Mouse (Mus musculus): ENCODE measurements around the gene Tll2. TPM values are rescaled to one million over a fixed set of nuclear protein-coding genes. Genes with fewer than 3 reads are reported as not detected.

Gene Tll2
- polyA plus RNA-seq, 1 experiment from 2014 or later: not detected

GRCm38 (mm10) chr19:41087901-41088300 lies 118.7 kb downstream of the Tll2 start:
- Histone ChIP-seq H3K27me3 (ENCODE audit: control insufficient read depth, insufficient read depth, low read depth, low read length) (no peaks in the 10 kb centered on the region; the same call in 1 of the 2 replicates), H3K9ac (ENCODE audit: low read length) (no peak overlapping the region), H3K4me1 (replicated peaks; ENCODE audit: control insufficient read depth, insufficient read depth, low read length) (no peaks in the 10 kb centered on the region), H3K27ac (ENCODE audit: low read length) (no peak overlapping the region), H3K4me3 (ENCODE audit: low read length) (no peak overlapping the region), H3K9me3 (ENCODE audit: control insufficient read depth, low read length) (no peaks in the 10 kb centered on the region), H3K4me2 (ENCODE audit: low read depth, low read length) (no peak overlapping the region), H3K36me3 (ENCODE audit: control insufficient read depth, insufficient read depth, low read length) (no peaks in the 10 kb centered on the region)
- no peak for ATAC-seq (ENCODE audit: low read depth)
- 48% methylated on average over 4 of the region's 4 CpGs for WGBS

- no peaks in the 10 kb centered on the region for H3K9me3 ChIP-seq (ENCODE audit: control insufficient read depth, low read length)
- peak; percentile 51 for ATAC-seq (ENCODE audit: low read depth)
- no peaks in the 10 kb centered on the region for H3K4me1 ChIP-seq (replicated peaks; ENCODE audit: control insufficient read depth, insufficient read depth, low read length)
- 1% methylated on average over 2 of the region's 2 CpGs for WGBS
- H3K36me3 ChIP-seq (ENCODE audit: control insufficient read depth, insufficient read depth, low read length): no peaks in the 10 kb centered on the region
- H3K27ac ChIP-seq (ENCODE audit: low read length): no peak overlapping the region
- H3K27me3 ChIP-seq (ENCODE audit: control insufficient read depth, insufficient read depth, low read depth, low read length): no peaks in the 10 kb centered on the region; the same call in 1 of the 2 replicates
- H3K4me3 ChIP-seq (ENCODE audit: low read length): no peak overlapping the region
- no peak overlapping the region for H3K9ac ChIP-seq (ENCODE audit: low read length)
- H3K4me2 ChIP-seq (ENCODE audit: low read depth, low read length): no peak overlapping the region
Observed at GRCm38 (mm10) chr19:41086700-41087099, 119.9 kb downstream of the Tll2 start.

GRCm38 (mm10) chr19:41086289-41086688 lies 120.3 kb downstream of the Tll2 start:
- ATAC-seq (ENCODE audit: low read depth): peak; percentile 26; the same call in 1 of the 2 replicates
- no peak overlapping the region for H3K4me2 ChIP-seq (ENCODE audit: low read depth, low read length)

GRCm38 (mm10) chr19:41083646-41084045 lies 123.0 kb downstream of the Tll2 start:
- no peaks in the 10 kb centered on the region for H3K4me1 ChIP-seq (replicated peaks; ENCODE audit: control insufficient read depth, insufficient read depth, low read length)
- no peak overlapping the region for H3K4me2 ChIP-seq (ENCODE audit: low read depth, low read length)
- 81% methylated on average over 14 of the region's 14 CpGs for WGBS
- H3K9me3 ChIP-seq (ENCODE audit: control insufficient read depth, low read length): no peaks in the 10 kb centered on the region
- H3K36me3 ChIP-seq (ENCODE audit: control insufficient read depth, insufficient read depth, low read length): no peaks in the 10 kb centered on the region
- H3K9ac ChIP-seq (ENCODE audit: low read length): no peak overlapping the region
- no peak overlapping the region for H3K4me3 ChIP-seq (ENCODE audit: low read length)
- ATAC-seq (ENCODE audit: low read depth): no peak
- H3K27ac ChIP-seq (ENCODE audit: low read length): no peak overlapping the region
- H3K27me3 ChIP-seq (ENCODE audit: control insufficient read depth, insufficient read depth, low read depth, low read length): no peaks in the 10 kb centered on the region

More at GRCm38 (mm10) chr19:41086289-41086688, 120.3 kb downstream of the Tll2 start:
- Histone ChIP-seq H3K27me3 (ENCODE audit: control insufficient read depth, insufficient read depth, low read depth, low read length) (no peaks in the 10 kb centered on the region; the same call in 1 of the 2 replicates), H3K27ac (ENCODE audit: low read length) (no peak overlapping the region), H3K9ac (ENCODE audit: low read length) (no peak overlapping the region), H3K4me1 (replicated peaks; ENCODE audit: control insufficient read depth, insufficient read depth, low read length) (no peaks in the 10 kb centered on the region), H3K4me3 (ENCODE audit: low read length) (no peak overlapping the region), H3K9me3 (ENCODE audit: control insufficient read depth, low read length) (no peaks in the 10 kb centered on the region), H3K36me3 (ENCODE audit: control insufficient read depth, insufficient read depth, low read length) (no peaks in the 10 kb centered on the region)
- WGBS: 82% methylated on average over 6 of the region's 6 CpGs

- no peak overlapping the region for H3K4me3 ChIP-seq (ENCODE audit: low read length)
- no peak overlapping the region for H3K9ac ChIP-seq (ENCODE audit: low read length)
- ATAC-seq (ENCODE audit: low read depth): no peak
- H3K4me2 ChIP-seq (ENCODE audit: low read depth, low read length): no peak overlapping the region
- H3K36me3 ChIP-seq (ENCODE audit: control insufficient read depth, insufficient read depth, low read length): no peaks in the 10 kb centered on the region
- WGBS: 64% methylated on average over 3 of the region's 3 CpGs
- no peak overlapping the region for H3K27ac ChIP-seq (ENCODE audit: low read length)
- H3K4me1 ChIP-seq (replicated peaks; ENCODE audit: control insufficient read depth, insufficient read depth, low read length): no peaks in the 10 kb centered on the region
- H3K9me3 ChIP-seq (ENCODE audit: control insufficient read depth, low read length): no peaks in the 10 kb centered on the region
- H3K27me3 ChIP-seq (ENCODE audit: control insufficient read depth, insufficient read depth, low read depth, low read length): no peaks in the 10 kb centered on the region
Observed at GRCm38 (mm10) chr19:41081589-41081988, 125.0 kb downstream of the Tll2 start.

GRCm38 (mm10) chr19:41076906-41077305 lies 129.7 kb downstream of the Tll2 start, which contains the start of gene Opalin:
Opalin (minus strand) TSS chr19:41077113.
- Histone ChIP-seq H3K36me3 (ENCODE audit: control insufficient read depth, insufficient read depth, low read length) (no peaks in the 10 kb centered on the region), H3K4me2 (ENCODE audit: low read depth, low read length) (no peak within 1 kb of the TSS), H3K27ac (ENCODE audit: low read length) (no peak within 1 kb of the TSS), H3K4me1 (replicated peaks; ENCODE audit: control insufficient read depth, insufficient read depth, low read length) (no peaks in the 10 kb centered on the region), H3K9me3 (ENCODE audit: control insufficient read depth, low read length) (no peaks in the 10 kb centered on the region), H3K27me3 (ENCODE audit: control insufficient read depth, insufficient read depth, low read depth, low read length) (no peaks in the 10 kb centered on the region), H3K9ac (ENCODE audit: low read length) (no peak within 1 kb of the TSS), H3K4me3 (ENCODE audit: low read length) (no peak within 1 kb of the TSS)
- no peak for ATAC-seq (ENCODE audit: low read depth)
- 77% methylated on average over 3 of the region's 3 CpGs for WGBS

GRCm38 (mm10) chr19:41073746-41074455 lies 132.7 kb downstream of the Tll2 start:
- no peaks in the 10 kb centered on the region for H3K4me1 ChIP-seq (replicated peaks; ENCODE audit: control insufficient read depth, insufficient read depth, low read length)
- H3K27ac ChIP-seq (ENCODE audit: low read length): no peak overlapping the region
- no peaks in the 10 kb centered on the region for H3K36me3 ChIP-seq (ENCODE audit: control insufficient read depth, insufficient read depth, low read length)
- H3K27me3 ChIP-seq (ENCODE audit: control insufficient read depth, insufficient read depth, low read depth, low read length): no peaks in the 10 kb centered on the region
- ATAC-seq (ENCODE audit: low read depth): no peak
- H3K4me3 ChIP-seq (ENCODE audit: low read length): no peak overlapping the region
- H3K4me2 ChIP-seq (ENCODE audit: low read depth, low read length): no peak overlapping the region
- H3K9ac ChIP-seq (ENCODE audit: low read length): no peak overlapping the region
- no peaks in the 10 kb centered on the region for H3K9me3 ChIP-seq (ENCODE audit: control insufficient read depth, low read length)
- 81% methylated on average over 14 of the region's 14 CpGs for WGBS

- H3K9me3 ChIP-seq (ENCODE audit: control insufficient read depth, low read length): no peaks in the 10 kb centered on the region
- H3K4me3 ChIP-seq (ENCODE audit: low read length): no peak overlapping the region
- no peak for ATAC-seq (ENCODE audit: low read depth)
- H3K9ac ChIP-seq (ENCODE audit: low read length): no peak overlapping the region
- H3K4me2 ChIP-seq (ENCODE audit: low read depth, low read length): no peak overlapping the region
- 8% methylated on average over 8 of the region's 8 CpGs for WGBS
- H3K27ac ChIP-seq (ENCODE audit: low read length): no peak overlapping the region
- H3K27me3 ChIP-seq (ENCODE audit: control insufficient read depth, insufficient read depth, low read depth, low read length): no peaks in the 10 kb centered on the region
- no peaks in the 10 kb centered on the region for H3K4me1 ChIP-seq (replicated peaks; ENCODE audit: control insufficient read depth, insufficient read depth, low read length)
- H3K36me3 ChIP-seq (ENCODE audit: control insufficient read depth, insufficient read depth, low read length): no peaks in the 10 kb centered on the region
Observed at GRCm38 (mm10) chr19:41071500-41071899, 135.1 kb downstream of the Tll2 start.

GRCm38 (mm10) chr19:41054702-41055101 lies 151.9 kb downstream of the Tll2 start:
- Histone ChIP-seq H3K36me3 (ENCODE audit: control insufficient read depth, insufficient read depth, low read length) (no peaks in the 10 kb centered on the region), H3K4me1 (replicated peaks; ENCODE audit: control insufficient read depth, insufficient read depth, low read length) (peaks cover 6% of the 10 kb centered on the region; the same call in 1 of the 2 replicates), H3K9me3 (ENCODE audit: control insufficient read depth, low read length) (no peaks in the 10 kb centered on the region), H3K4me2 (ENCODE audit: low read depth, low read length) (no peak overlapping the region), H3K4me3 (ENCODE audit: low read length) (no peak overlapping the region), H3K27me3 (ENCODE audit: control insufficient read depth, insufficient read depth, low read depth, low read length) (no peaks in the 10 kb centered on the region), H3K27ac (ENCODE audit: low read length) (no peak overlapping the region), H3K9ac (ENCODE audit: low read length) (no peak overlapping the region)
- no peak for ATAC-seq (ENCODE audit: low read depth)
- 57% methylated on average over 4 of the region's 4 CpGs for WGBS
